Mouse (Mus musculus): ENCODE data around the gene Gid8. TPM values are rescaled to one million over a fixed set of nuclear protein-coding genes. Genes with fewer than 3 reads are reported as not detected.
"Not testable (repeated sequence)": the region's sequence is repeated elsewhere in the genome, so short reads cannot be mapped to it uniquely, and the experiment has no call there.

Gid8 gene
- total and polyA plus RNA-seq, 3 experiments, result 12.2 to 61.8 (median 58.3) TPM

GRCm38 (mm10) chr2:180710276-180711155, 599 bp downstream of the Gid8 start:
- no peak for DNase-seq

- DNase-seq, result no peak
Observed at GRCm38 (mm10) chr2:180711527-180711926, 1.6 kb downstream of the Gid8 start.

- DNase-seq, result no peak
Observed at GRCm38 (mm10) chr2:180712037-180712689, 2.2 kb downstream of the Gid8 start.

- not testable (repeated sequence) for DNase-seq
Observed at GRCm38 (mm10) chr2:180722748-180723147, 12.8 kb downstream of the Gid8 start.

- DNase-seq, result no peak
Observed at GRCm38 (mm10) chr2:180723865-180724264, 13.9 kb downstream of the Gid8 start.

GRCm38 (mm10) chr2:180724585-180725413, 14.9 kb downstream of the Gid8 start, which contains the start of gene Slc17a9:
TSS of gene Slc17a9 (plus strand) at chr2:180725263.
- peak; percentile 79 for DNase-seq

GRCm38 (mm10) chr2:180725414-180725778, 15.5 kb downstream of the Gid8 start:
- DNase-seq, result no peak

GRCm38 (mm10) chr2:180725856-180726629, 16.1 kb downstream of the Gid8 start:
- no peak for DNase-seq

GRCm38 (mm10) chr2:180726658-180727442, 16.9 kb downstream of the Gid8 start:
- DNase-seq, result no peak

- no peak for DNase-seq
Observed at GRCm38 (mm10) chr2:180727613-180728021, 17.7 kb downstream of the Gid8 start.

GRCm38 (mm10) chr2:180731036-180731435, 21.1 kb downstream of the Gid8 start:
- DNase-seq, result peak; percentile 41

GRCm38 (mm10) chr2:180731984-180732383, 22.1 kb downstream of the Gid8 start:
- DNase-seq, result no peak

- no peak for DNase-seq
Observed at GRCm38 (mm10) chr2:180735232-180735631, 25.3 kb downstream of the Gid8 start.

GRCm38 (mm10) chr2:180737984-180738383, 28.1 kb downstream of the Gid8 start:
- no peak for DNase-seq

GRCm38 (mm10) chr2:180740349-180740748, 30.4 kb downstream of the Gid8 start:
- DNase-seq, result no peak

- no peak for DNase-seq
Observed at GRCm38 (mm10) chr2:180741421-180741820, 31.5 kb downstream of the Gid8 start.

GRCm38 (mm10) chr2:180742820-180743219, 32.9 kb downstream of the Gid8 start:
- no peak for DNase-seq

- no peak for DNase-seq
Observed at GRCm38 (mm10) chr2:180743321-180743720, 33.4 kb downstream of the Gid8 start.

- DNase-seq, result peak; percentile 81
Observed at GRCm38 (mm10) chr2:180745248-180745927, 35.5 kb downstream of the Gid8 start.

- no peak for DNase-seq
Observed at GRCm38 (mm10) chr2:180746569-180747192, 36.8 kb downstream of the Gid8 start.

Measured in adrenal gland, adult 2 months (tissue).